In the genomic region with DNA sequence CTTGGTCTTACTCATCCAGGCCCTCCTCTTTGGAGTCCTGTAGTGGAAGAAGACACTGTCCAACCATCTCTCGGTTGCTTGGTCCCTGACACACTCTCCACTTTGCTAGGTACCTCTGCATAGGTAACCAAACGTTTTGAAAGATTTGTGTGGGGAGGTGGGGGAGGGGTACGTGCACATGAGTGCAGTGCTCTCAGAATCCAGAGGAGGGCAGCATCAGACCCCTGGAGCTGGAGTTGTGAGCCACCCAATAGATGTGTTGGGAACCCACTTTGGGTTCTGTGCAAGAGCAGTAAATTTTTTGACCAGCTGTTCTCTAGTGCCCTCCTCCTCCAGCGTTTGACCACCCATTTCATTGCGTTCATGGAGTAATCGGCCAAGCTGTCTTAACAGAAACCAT, we compare ENCODE assay signal across 15 mouse cellular contexts.
DNase-seq lines count a peak whose midpoint lies in the region; ATAC-seq and TF ChIP-seq lines count a peak whose summit lies in the region.
"Had no signal": no experiment of that assay in that cellular context is flagged by ENCODE, and none has a peak within 500 bp of the region (broad histone marks: within the 10 kb centered on the region; RNA-seq: fewer than 3 reads in every experiment).

No protein-coding gene starts in this region.

- no peaks in the 10 kb centered on the region for H3K36me3 ChIP-seq in heart, adult 2 months (ENCODE audit: control insufficient read depth, insufficient read depth, low read length)
- H3K36me3 ChIP-seq in liver, adult 2 months (ENCODE audit: control insufficient read depth, insufficient read depth, low read length) = no peaks in the 10 kb centered on the region
- H3K36me3 ChIP-seq in liver, embryonic 11.5 days (ENCODE audit: control insufficient read depth, insufficient read depth, low read length) = no peaks in the 10 kb centered on the region
- H3K36me3 ChIP-seq in E14TG2a.4 (ENCODE audit: insufficient read depth, low read length) = no peaks in the 10 kb centered on the region
- H3K36me3 ChIP-seq: neural tube, embryonic 12.5 days had no signal

- WGBS in heart, adult 2 months = 64% methylated on average over 6 of the region's 6 CpGs
- 61% methylated on average over 6 of the region's 6 CpGs for WGBS in liver, adult 2 months
- WGBS in liver, embryonic 11.5 days = 61% methylated on average over 6 of the region's 6 CpGs

- no peak overlapping the region for H3K4me2 ChIP-seq in liver, embryonic 11.5 days
- H3K4me2 ChIP-seq: neural tube, embryonic 12.5 days had no signal

- no peaks in the 10 kb centered on the region; the same call in 1 of the 2 replicates for H3K4me1 ChIP-seq in heart, adult 2 months (ENCODE audit: control insufficient read depth, insufficient read depth, low read length)
- H3K4me1 ChIP-seq in liver, adult 2 months (ENCODE audit: control insufficient read depth, insufficient read depth, low read length) = no peaks in the 10 kb centered on the region
- H3K4me1 ChIP-seq in liver, embryonic 11.5 days (replicated peaks; ENCODE audit: control insufficient read depth, insufficient read depth, low read length) = no peaks in the 10 kb centered on the region
- peaks cover 6% of the 10 kb centered on the region for H3K4me1 ChIP-seq in E14TG2a.4 (replicated peaks; ENCODE audit: low read depth, low read length)
- H3K4me1 ChIP-seq: neural tube, embryonic 12.5 days had no signal

- H3K9me3 ChIP-seq in liver, embryonic 11.5 days (ENCODE audit: control insufficient read depth, low read length) = no peaks in the 10 kb centered on the region
- no peaks in the 10 kb centered on the region for H3K9me3 ChIP-seq in E14TG2a.4 (ENCODE audit: low read length)
- H3K9me3 ChIP-seq: neural tube, embryonic 12.5 days had no signal

- peak; percentile 52 for TF ChIP-seq CTCF in heart, adult 2 months (IDR thresholded peaks at IDR 0.05)
- 0 out of 2 replicates have a peak, but pooled peaks have one; percentile 34 for TF ChIP-seq CTCF in liver, adult 2 months (IDR thresholded peaks at IDR 0.05; ENCODE audit: low read depth, low read length)
- peak; percentile 72 for TF ChIP-seq CTCF in E14TG2a.4 (conservative IDR thresholded peaks at IDR 0.05; ENCODE audit: low read length)

- intact Hi-C loops in heart, adult 2 months (cut with DNase I) = no loop called here
- intact Hi-C loops in heart, postnatal 36 days (cut with DNase I) = no loop called here

- no peak overlapping the region for H3K9ac ChIP-seq in heart, adult 2 months (ENCODE audit: low read depth, low read length)
- H3K9ac ChIP-seq in liver, adult 2 months (ENCODE audit: low read depth, low read length) = no peak overlapping the region
- H3K9ac ChIP-seq in liver, embryonic 11.5 days (ENCODE audit: low read depth, low read length) = no peak overlapping the region
- H3K9ac ChIP-seq: neural tube, embryonic 12.5 days had no signal

- DNase-seq in heart, adult 2 months = no peak
- no peak for DNase-seq in heart, postnatal 36 days
- no peak for DNase-seq in liver, adult 2 months (ENCODE audit: extremely low read depth, low read depth, low spot score)
- DNase-seq in liver, embryonic 11.5 days (ENCODE audit: low spot score) = no peak
- peak; percentile 58 for DNase-seq in R1 (ENCODE audit: low read depth, low spot score)
- DNase-seq in layer of hippocampus, postnatal 36 days = no peak
- DNase-seq: heart, postnatal 14 days; kidney, postnatal 14 days; right cerebral cortex, postnatal 25 days had no signal

- H3K27me3 ChIP-seq in heart, adult 2 months (ENCODE audit: control insufficient read depth, insufficient read depth, low read length) = no peaks in the 10 kb centered on the region
- H3K27me3 ChIP-seq in liver, adult 2 months (ENCODE audit: control insufficient read depth, insufficient read depth, low read length) = no peaks in the 10 kb centered on the region
- no peaks in the 10 kb centered on the region for H3K27me3 ChIP-seq in liver, embryonic 11.5 days (replicated peaks; ENCODE audit: control insufficient read depth, insufficient read depth, low read length)
- H3K27me3 ChIP-seq in E14TG2a.4 (ENCODE audit: insufficient read depth, low read length) = peaks cover 12% of the 10 kb centered on the region
- H3K27me3 ChIP-seq: neural tube, embryonic 12.5 days had no signal

- TF ChIP-seq POLR2A in heart, adult 2 months (IDR thresholded peaks at IDR 0.05; ENCODE audit: insufficient read depth, low read depth, low read length) = no peak
- no peak for TF ChIP-seq POLR2A in liver, adult 2 months (IDR thresholded peaks at IDR 0.05; ENCODE audit: extremely low read depth, insufficient read depth, low read length)

- no peak for TF ChIP-seq EP300 in heart, adult 2 months (IDR thresholded peaks at IDR 0.05; ENCODE audit: insufficient read depth, low read depth, low read length)

- H3K4me3 ChIP-seq in heart, adult 2 months = no peak overlapping the region
- no peak overlapping the region for H3K4me3 ChIP-seq in liver, adult 2 months (ENCODE audit: insufficient read depth, low read depth, low read length)
- no peak overlapping the region for H3K4me3 ChIP-seq in liver, embryonic 11.5 days (ENCODE audit: low read depth, low read length)
- H3K4me3 ChIP-seq in E14TG2a.4 (replicated peaks; ENCODE audit: low read length) = no peak overlapping the region
- H3K4me3 ChIP-seq: neural tube, embryonic 12.5 days had no signal

- H3K79me2 ChIP-seq in heart, adult 2 months (replicated peaks; ENCODE audit: control insufficient read depth, insufficient read depth, low read length) = no peaks in the 10 kb centered on the region
- H3K79me2 ChIP-seq in liver, adult 2 months (ENCODE audit: control insufficient read depth, insufficient read depth, low read length) = no peaks in the 10 kb centered on the region

- no peak overlapping the region for H3K27ac ChIP-seq in heart, adult 2 months
- no peak overlapping the region for H3K27ac ChIP-seq in liver, adult 2 months (replicated peaks; ENCODE audit: insufficient read depth, low read depth, low read length)
- no peak overlapping the region for H3K27ac ChIP-seq in liver, embryonic 11.5 days (ENCODE audit: low read depth, low read length)
- H3K27ac ChIP-seq: neural tube, embryonic 12.5 days had no signal

- no peak for ATAC-seq in liver, embryonic 11.5 days (replicated peaks; ENCODE audit: low FRiP score)
- no peak for ATAC-seq in frontal cortex, adult (ENCODE audit: low TSS enrichment)
- ATAC-seq: activated CD4-positive, CD25-positive, alpha-beta regulatory T cell, adult 4 months; forebrain, embryonic 14.5 days; inflammation-experienced regulatory T-cells, adult 6 months had no signal
